Mouse (Mus musculus): Measurements from ENCODE around the gene Ttc39b. TPM values are rescaled to one million over a fixed set of nuclear protein-coding genes. Genes with fewer than 3 reads are reported as not detected.

The Ttc39b gene
- polyA plus RNA-seq (2015; fragmentation: Nextera tagmentation; extraction: Ambion mirVana): 5.6 TPM in 2 replicates

- peak within 1 kb of the TSS; percentile 72 for H3K4me3 ChIP-seq
- peak; percentile 90 for ATAC-seq (ENCODE audit: insufficient number of reproducible peaks, low FRiP score, low TSS enrichment, low read depth)
- 0 out of 2 replicates have a peak, but pooled peaks cover 8% of the 10 kb centered on the region for H3K4me1 ChIP-seq
- no peaks in the 10 kb centered on the region for H3K9me3 ChIP-seq
- H3K4me2 ChIP-seq: peak within 1 kb of the TSS; percentile 96
- H3K9ac ChIP-seq: peak within 1 kb of the TSS; percentile 57
- no peaks in the 10 kb centered on the region for H3K36me3 ChIP-seq
- peaks cover 4% of the 10 kb centered on the region; the same call in 1 of the 2 replicates for H3K27me3 ChIP-seq
- WGBS: under 1% methylated on average over 56 of the region's 59 CpGs
- peak within 1 kb of the TSS; percentile 60 for H3K27ac ChIP-seq
These were observed at the start of gene Ttc39b for GRCm38 (mm10) chr4:83323910-83324684. TSS of gene Ttc39b (minus strand) at chr4:83324255.

- 59% methylated on average over 4 of the region's 4 CpGs for WGBS
- no peaks in the 10 kb centered on the region for H3K4me1 ChIP-seq
- H3K27me3 ChIP-seq: no peaks in the 10 kb centered on the region
- H3K4me2 ChIP-seq: no peak overlapping the region
- H3K9me3 ChIP-seq: no peaks in the 10 kb centered on the region
- ATAC-seq (ENCODE audit: insufficient number of reproducible peaks, low FRiP score, low TSS enrichment, low read depth): no peak
- no peaks in the 10 kb centered on the region for H3K36me3 ChIP-seq
- no peak overlapping the region for H3K9ac ChIP-seq
- H3K4me3 ChIP-seq: no peak overlapping the region
- H3K27ac ChIP-seq: no peak overlapping the region
These were observed 49.3 kb upstream of the Ttc39b start for GRCm38 (mm10) chr4:83373381-83373780.

- no peaks in the 10 kb centered on the region for H3K36me3 ChIP-seq
- no peak overlapping the region for H3K4me2 ChIP-seq
- 54% methylated on average over 1 of the region's 1 CpGs for WGBS
- ATAC-seq (ENCODE audit: insufficient number of reproducible peaks, low FRiP score, low TSS enrichment, low read depth): no peak
- H3K4me1 ChIP-seq: no peaks in the 10 kb centered on the region
- no peak overlapping the region for H3K4me3 ChIP-seq
- no peaks in the 10 kb centered on the region; the same call in 1 of the 2 replicates for H3K9me3 ChIP-seq
- H3K27ac ChIP-seq: no peak overlapping the region
- H3K27me3 ChIP-seq: no peaks in the 10 kb centered on the region
- H3K9ac ChIP-seq: no peak overlapping the region
These were observed 33.7 kb upstream of the Ttc39b start for GRCm38 (mm10) chr4:83357738-83358137.

GRCm38 (mm10) chr4:83354786-83355185, 30.7 kb upstream of the Ttc39b start:
- Histone ChIP-seq H3K4me1 (peaks cover 16% of the 10 kb centered on the region), H3K4me3 (no peak overlapping the region), H3K36me3 (no peaks in the 10 kb centered on the region), H3K4me2 (no peak overlapping the region), H3K9ac (no peak overlapping the region), H3K27ac (no peak overlapping the region), H3K9me3 (no peaks in the 10 kb centered on the region), H3K27me3 (no peaks in the 10 kb centered on the region)
- 78% methylated on average over 2 of the region's 2 CpGs for WGBS
- ATAC-seq (ENCODE audit: insufficient number of reproducible peaks, low FRiP score, low TSS enrichment, low read depth): no peak

- 82% methylated on average over 6 of the region's 6 CpGs for WGBS
These were observed 29.9 kb upstream of the Ttc39b start for GRCm38 (mm10) chr4:83353949-83354348.

GRCm38 (mm10) chr4:83353276-83353675, 29.2 kb upstream of the Ttc39b start:
- no peak overlapping the region for H3K4me3 ChIP-seq
- ATAC-seq (ENCODE audit: insufficient number of reproducible peaks, low FRiP score, low TSS enrichment, low read depth): no peak
- no peaks in the 10 kb centered on the region for H3K36me3 ChIP-seq
- H3K9me3 ChIP-seq: no peaks in the 10 kb centered on the region
- H3K27ac ChIP-seq: no peak overlapping the region
- peaks cover 16% of the 10 kb centered on the region for H3K4me1 ChIP-seq
- no peaks in the 10 kb centered on the region for H3K27me3 ChIP-seq
- H3K4me2 ChIP-seq: no peak overlapping the region
- WGBS: 92% methylated on average over 12 of the region's 12 CpGs
- no peak overlapping the region for H3K9ac ChIP-seq

More at GRCm38 (mm10) chr4:83353949-83354348, 29.9 kb upstream of the Ttc39b start:
- H3K27ac ChIP-seq: no peak overlapping the region
- no peak overlapping the region for H3K4me3 ChIP-seq
- H3K27me3 ChIP-seq: no peaks in the 10 kb centered on the region
- peaks cover 16% of the 10 kb centered on the region for H3K4me1 ChIP-seq
- ATAC-seq (ENCODE audit: insufficient number of reproducible peaks, low FRiP score, low TSS enrichment, low read depth): no peak
- no peaks in the 10 kb centered on the region for H3K36me3 ChIP-seq
- H3K4me2 ChIP-seq: no peak overlapping the region
- no peak overlapping the region for H3K9ac ChIP-seq
- no peaks in the 10 kb centered on the region for H3K9me3 ChIP-seq

- Histone ChIP-seq H3K27me3 (no peaks in the 10 kb centered on the region), H3K9me3 (no peaks in the 10 kb centered on the region), H3K9ac (no peak overlapping the region), H3K27ac (peak overlapping the region; percentile 69), H3K4me2 (no peak overlapping the region), H3K4me3 (no peak overlapping the region), H3K36me3 (no peaks in the 10 kb centered on the region), H3K4me1 (peaks cover 16% of the 10 kb centered on the region)
- ATAC-seq (ENCODE audit: insufficient number of reproducible peaks, low FRiP score, low TSS enrichment, low read depth): peak; percentile 95
- WGBS: 18% methylated on average over 6 of the region's 6 CpGs
These were observed 26.7 kb upstream of the Ttc39b start for GRCm38 (mm10) chr4:83350719-83351118.

GRCm38 (mm10) chr4:83348970-83349369, 24.9 kb upstream of the Ttc39b start:
- 93% methylated on average over 1 of the region's 1 CpGs for WGBS

GRCm38 (mm10) chr4:83343895-83344294, 19.8 kb upstream of the Ttc39b start:
- H3K27me3 ChIP-seq: no peaks in the 10 kb centered on the region
- H3K4me3 ChIP-seq: no peak overlapping the region
- peaks cover 15% of the 10 kb centered on the region for H3K4me1 ChIP-seq
- H3K27ac ChIP-seq: no peak overlapping the region
- no peak overlapping the region for H3K4me2 ChIP-seq
- H3K9ac ChIP-seq: no peak overlapping the region
- 58% methylated on average over 2 of the region's 2 CpGs for WGBS
- ATAC-seq (ENCODE audit: insufficient number of reproducible peaks, low FRiP score, low TSS enrichment, low read depth): no peak
- H3K36me3 ChIP-seq: no peaks in the 10 kb centered on the region
- H3K9me3 ChIP-seq: no peaks in the 10 kb centered on the region

More at GRCm38 (mm10) chr4:83348970-83349369, 24.9 kb upstream of the Ttc39b start:
- H3K4me3 ChIP-seq: no peak overlapping the region
- H3K9ac ChIP-seq: no peak overlapping the region
- no peak overlapping the region for H3K4me2 ChIP-seq
- no peaks in the 10 kb centered on the region for H3K36me3 ChIP-seq
- peaks cover 16% of the 10 kb centered on the region for H3K4me1 ChIP-seq
- H3K9me3 ChIP-seq: no peaks in the 10 kb centered on the region
- no peaks in the 10 kb centered on the region for H3K27me3 ChIP-seq
- no peak overlapping the region for H3K27ac ChIP-seq
- no peak for ATAC-seq (ENCODE audit: insufficient number of reproducible peaks, low FRiP score, low TSS enrichment, low read depth)

- ATAC-seq (ENCODE audit: insufficient number of reproducible peaks, low FRiP score, low TSS enrichment, low read depth): no peak
- Histone ChIP-seq H3K27me3 (no peaks in the 10 kb centered on the region), H3K4me1 (peaks cover 15% of the 10 kb centered on the region), H3K9ac (no peak overlapping the region), H3K9me3 (no peaks in the 10 kb centered on the region), H3K27ac (no peak overlapping the region), H3K36me3 (no peaks in the 10 kb centered on the region), H3K4me2 (no peak overlapping the region), H3K4me3 (no peak overlapping the region)
- 66% methylated on average over 9 of the region's 9 CpGs for WGBS
These were observed 19.2 kb upstream of the Ttc39b start for GRCm38 (mm10) chr4:83343146-83343823.

- peak overlapping the region; percentile 17; the same call in 1 of the 2 replicates for H3K4me2 ChIP-seq
- H3K9ac ChIP-seq: no peak overlapping the region
- ATAC-seq (ENCODE audit: insufficient number of reproducible peaks, low FRiP score, low TSS enrichment, low read depth): 0 out of 2 replicates have a peak, but pooled peaks have one; percentile 52
- H3K27ac ChIP-seq: peak overlapping the region; percentile 65
- H3K36me3 ChIP-seq: no peaks in the 10 kb centered on the region
- H3K4me3 ChIP-seq: no peak overlapping the region
- WGBS: 26% methylated on average over 14 of the region's 14 CpGs
- H3K27me3 ChIP-seq: no peaks in the 10 kb centered on the region
- no peaks in the 10 kb centered on the region for H3K9me3 ChIP-seq
- H3K4me1 ChIP-seq: peaks cover 15% of the 10 kb centered on the region
These were observed 18.4 kb upstream of the Ttc39b start for GRCm38 (mm10) chr4:83342268-83342970.

Measured in limb, embryonic 15.5 days (tissue).